Mouse (Mus musculus): ENCODE measurements around the gene Srsf9.
"Not testable (repeated sequence)": the region's sequence is repeated elsewhere in the genome, so short reads cannot be mapped to it uniquely, and the experiment has no call there.

Srsf9 gene

GRCm38 (mm10) chr5:115364782-115365181, 37.8 kb downstream of the Srsf9 start:
- DNase-seq (ENCODE audit: low read depth, low spot score): no peak

- DNase-seq (ENCODE audit: low read depth, low spot score): no peak
These were observed 44.8 kb downstream of the Srsf9 start for GRCm38 (mm10) chr5:115371736-115372135.

GRCm38 (mm10) chr5:115373441-115374203, 46.6 kb downstream of the Srsf9 start:
- peak; percentile 37 for DNase-seq (ENCODE audit: low read depth, low spot score)

GRCm38 (mm10) chr5:115374204-115374820, 47.3 kb downstream of the Srsf9 start:
- no peak for DNase-seq (ENCODE audit: low read depth, low spot score)

- no peak for DNase-seq (ENCODE audit: low read depth, low spot score)
These were observed 48.5 kb downstream of the Srsf9 start for GRCm38 (mm10) chr5:115375436-115375835.

DNA sequence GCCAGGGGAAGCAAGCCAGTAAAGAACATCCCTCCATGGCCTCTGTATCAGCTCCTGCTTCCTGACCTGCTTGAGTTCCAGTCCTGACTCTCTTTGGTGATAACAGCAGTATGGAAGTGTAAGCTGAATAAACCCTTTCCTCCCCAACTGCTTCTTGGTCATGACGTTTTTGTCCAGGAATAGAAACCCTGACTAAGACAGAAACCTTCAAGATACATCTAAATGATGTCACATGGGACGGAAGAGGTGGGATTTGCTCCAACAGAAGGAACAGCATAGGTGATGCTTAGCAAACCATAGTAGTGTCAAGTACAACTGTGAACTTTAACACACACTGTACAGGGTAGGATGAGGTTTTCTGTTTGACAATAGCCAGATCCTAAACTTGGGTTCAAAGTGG, 51.9 kb downstream of the Srsf9 start:
- DNase-seq (ENCODE audit: low read depth, low spot score): not testable (repeated sequence)

Measured in forelimb bud, embryonic 11.5 days (tissue).